ENCODE assay signal across 13 mouse cellular contexts in genomic region chrX:88117858-88118257, GRCm38 (mm10). TPM values are rescaled to one million over a fixed set of nuclear protein-coding genes. Genes with fewer than 3 reads are reported as not detected.
"Had no signal": no experiment of that assay in that cellular context is flagged by ENCODE, and none has a peak within 500 bp of the region (broad histone marks: within the 10 kb centered on the region; RNA-seq: fewer than 3 reads in every experiment).

No protein-coding gene starts in this region.

- DNase-seq: retina, postnatal 1 day; right cerebral cortex, adult 18-20 months; right cerebral cortex, postnatal 14 days; right cerebral cortex, postnatal 25 days; right cerebral cortex, postnatal 4 days; spleen, adult 18-20 months; thymus, adult 18-20 months; thymus, adult 2 months; thymus, postnatal 14 days; thymus, postnatal 25 days; thymus, postnatal 36 days; thymus, postnatal 4 days had no signal

RNA-seq across cellular contexts. Expression of gene Il1rapl1, which starts 2.4 kb away (rescaled TPM):
- total RNA-seq: neutrophil, adult 5-6 weeks had no signal
